Mouse (Mus musculus): Measurements from ENCODE around the gene Rbm20. TPM values are rescaled to one million over a fixed set of nuclear protein-coding genes. Genes with fewer than 3 reads are reported as not detected.

Rbm20 gene
- polyA plus RNA-seq, 1 experiment from 2014 or later, result 52.0 TPM

GRCm38 (mm10) chr19:53768478-53768877 lies 91.4 kb downstream of the Rbm20 start:
- no peak; the same call in 1 of the 2 replicates for ATAC-seq (ENCODE audit: insufficient number of reproducible peaks, insufficient read depth, low FRiP score, low read depth)
- Histone ChIP-seq H3K27ac (replicated peaks in 1 of 2; ENCODE audit: control insufficient read depth in 1 of 2, insufficient read depth in 1 of 2, low read depth in 2 of 2, low read length in 2 of 2) (peak overlapping the region in 1 of 2 experiments; percentile 28; a peak in 1 of 4 replicates), H3K4me1 (ENCODE audit: control insufficient read depth in 2 of 2, insufficient read depth in 2 of 2, low read length in 2 of 2) (peaks cover 6 to 27% of the 10 kb centered on the region in 2 experiments), H3K9ac (ENCODE audit: low read length) (no peak overlapping the region), H3K36me3 (ENCODE audit: control insufficient read depth, insufficient read depth, low read length) (0 out of 2 replicates have a peak, but pooled peaks cover 4% of the 10 kb centered on the region), H3K4me3 (ENCODE audit: control insufficient read depth in 1 of 2, insufficient read depth in 1 of 2, low read depth in 1 of 2, low read length in 2 of 2) (no peak overlapping the region), H3K9me3 (ENCODE audit: control insufficient read depth, low read length) (no peaks in the 10 kb centered on the region), H3K27me3 (ENCODE audit: control insufficient read depth, insufficient read depth, low read length) (no peaks in the 10 kb centered on the region), H3K4me2 (ENCODE audit: low read length) (no peak overlapping the region)
- 29% methylated on average over 3 of the region's 3 CpGs for WGBS

GRCm38 (mm10) chr19:53773937-53774640 lies 97.0 kb downstream of the Rbm20 start:
- no peak overlapping the region for H3K4me2 ChIP-seq (ENCODE audit: low read length)
- no peak overlapping the region for H3K9ac ChIP-seq (ENCODE audit: low read length)
- no peaks in the 10 kb centered on the region for H3K36me3 ChIP-seq (ENCODE audit: control insufficient read depth, insufficient read depth, low read length)
- 52% methylated on average over 11 of the region's 11 CpGs for WGBS
- H3K27ac ChIP-seq (replicated peaks in 1 of 2; ENCODE audit: control insufficient read depth in 1 of 2, insufficient read depth in 1 of 2, low read depth in 2 of 2, low read length in 2 of 2), result 0 out of 4 replicates have a peak overlapping the region, but pooled peaks have one; percentile 17 to 33
- ATAC-seq (ENCODE audit: insufficient number of reproducible peaks, insufficient read depth, low FRiP score, low read depth), result no peak; the same call in none of the 2 replicates
- H3K4me1 ChIP-seq (ENCODE audit: control insufficient read depth in 2 of 2, insufficient read depth in 2 of 2, low read length in 2 of 2), result peaks cover 8 to 45% of the 10 kb centered on the region in 2 experiments
- H3K4me3 ChIP-seq (ENCODE audit: control insufficient read depth in 1 of 2, insufficient read depth in 1 of 2, low read depth in 1 of 2, low read length in 2 of 2), result no peak overlapping the region
- H3K27me3 ChIP-seq (ENCODE audit: control insufficient read depth, insufficient read depth, low read length), result no peaks in the 10 kb centered on the region
- H3K9me3 ChIP-seq (ENCODE audit: control insufficient read depth, low read length), result 0 out of 2 replicates have a peak, but pooled peaks cover 3% of the 10 kb centered on the region

- Histone ChIP-seq H3K36me3 (ENCODE audit: control insufficient read depth, insufficient read depth, low read length) (no peaks in the 10 kb centered on the region), H3K27ac (replicated peaks in 1 of 2; ENCODE audit: control insufficient read depth in 1 of 2, insufficient read depth in 1 of 2, low read depth in 2 of 2, low read length in 2 of 2) (no peak overlapping the region), H3K4me1 (ENCODE audit: control insufficient read depth in 2 of 2, insufficient read depth in 2 of 2, low read length in 2 of 2) (peaks cover 13 to 52% of the 10 kb centered on the region in 2 experiments), H3K9me3 (ENCODE audit: control insufficient read depth, low read length) (0 out of 2 replicates have a peak, but pooled peaks cover 3% of the 10 kb centered on the region), H3K9ac (ENCODE audit: low read length) (no peak overlapping the region), H3K27me3 (ENCODE audit: control insufficient read depth, insufficient read depth, low read length) (no peaks in the 10 kb centered on the region), H3K4me2 (ENCODE audit: low read length) (no peak overlapping the region), H3K4me3 (ENCODE audit: control insufficient read depth in 1 of 2, insufficient read depth in 1 of 2, low read depth in 1 of 2, low read length in 2 of 2) (no peak overlapping the region)
- WGBS, result 39% methylated on average over 6 of the region's 7 CpGs
- no peak for ATAC-seq (ENCODE audit: insufficient number of reproducible peaks, insufficient read depth, low FRiP score, low read depth)
These were observed 97.7 kb downstream of the Rbm20 start for GRCm38 (mm10) chr19:53774641-53775350.

GRCm38 (mm10) chr19:53779402-53779801 lies 102.3 kb downstream of the Rbm20 start:
- Histone ChIP-seq H3K9ac (ENCODE audit: low read length) (peak overlapping the region; percentile 40; the same call in 1 of the 2 replicates), H3K27me3 (ENCODE audit: control insufficient read depth, insufficient read depth, low read length) (no peaks in the 10 kb centered on the region), H3K4me3 (ENCODE audit: control insufficient read depth in 1 of 2, insufficient read depth in 1 of 2, low read depth in 1 of 2, low read length in 2 of 2) (no peak overlapping the region), H3K27ac (replicated peaks in 1 of 2; ENCODE audit: control insufficient read depth in 1 of 2, insufficient read depth in 1 of 2, low read depth in 2 of 2, low read length in 2 of 2) (peak overlapping the region; percentile 34 to 55; a peak in 2 of 4 replicates), H3K4me1 (ENCODE audit: control insufficient read depth in 2 of 2, insufficient read depth in 2 of 2, low read length in 2 of 2) (peaks cover 8 to 28% of the 10 kb centered on the region in 2 experiments), H3K36me3 (ENCODE audit: control insufficient read depth, insufficient read depth, low read length) (peaks cover 2% of the 10 kb centered on the region; the same call in 1 of the 2 replicates), H3K9me3 (ENCODE audit: control insufficient read depth, low read length) (no peaks in the 10 kb centered on the region), H3K4me2 (ENCODE audit: low read length) (no peak overlapping the region)
- no peak for ATAC-seq (ENCODE audit: insufficient number of reproducible peaks, insufficient read depth, low FRiP score, low read depth)
- 57% methylated on average over 9 of the region's 9 CpGs for WGBS

- H3K4me2 ChIP-seq (ENCODE audit: low read length), result no peak overlapping the region
- H3K9ac ChIP-seq (ENCODE audit: low read length), result no peak overlapping the region
- H3K4me3 ChIP-seq (ENCODE audit: control insufficient read depth in 1 of 2, insufficient read depth in 1 of 2, low read depth in 1 of 2, low read length in 2 of 2), result no peak overlapping the region
- no peak for ATAC-seq (ENCODE audit: insufficient number of reproducible peaks, insufficient read depth, low FRiP score, low read depth)
- peaks cover 2% of the 10 kb centered on the region; the same call in 1 of the 2 replicates for H3K36me3 ChIP-seq (ENCODE audit: control insufficient read depth, insufficient read depth, low read length)
- H3K9me3 ChIP-seq (ENCODE audit: control insufficient read depth, low read length), result no peaks in the 10 kb centered on the region
- H3K27me3 ChIP-seq (ENCODE audit: control insufficient read depth, insufficient read depth, low read length), result no peaks in the 10 kb centered on the region
- peaks cover 8 to 24% of the 10 kb centered on the region in 2 experiments for H3K4me1 ChIP-seq (ENCODE audit: control insufficient read depth in 2 of 2, insufficient read depth in 2 of 2, low read length in 2 of 2)
- H3K27ac ChIP-seq (replicated peaks in 1 of 2; ENCODE audit: control insufficient read depth in 1 of 2, insufficient read depth in 1 of 2, low read depth in 2 of 2, low read length in 2 of 2), result no peak overlapping the region; a peak in 1 of 4 replicates
- WGBS, result 56% methylated on average over 4 of the region's 4 CpGs
These were observed 102.7 kb downstream of the Rbm20 start for GRCm38 (mm10) chr19:53779818-53780217.

GRCm38 (mm10) chr19:53780752-53781602 lies 103.9 kb downstream of the Rbm20 start:
- 77% methylated on average over 9 of the region's 9 CpGs for WGBS
- H3K27ac ChIP-seq (replicated peaks in 1 of 2; ENCODE audit: control insufficient read depth in 1 of 2, insufficient read depth in 1 of 2, low read depth in 2 of 2, low read length in 2 of 2), result no peak overlapping the region
- no peak for ATAC-seq (ENCODE audit: insufficient number of reproducible peaks, insufficient read depth, low FRiP score, low read depth)
- H3K9ac ChIP-seq (ENCODE audit: low read length), result no peak overlapping the region
- peaks cover 15 to 33% of the 10 kb centered on the region in 2 experiments for H3K4me1 ChIP-seq (ENCODE audit: control insufficient read depth in 2 of 2, insufficient read depth in 2 of 2, low read length in 2 of 2)
- H3K4me2 ChIP-seq (ENCODE audit: low read length), result no peak overlapping the region
- no peaks in the 10 kb centered on the region for H3K9me3 ChIP-seq (ENCODE audit: control insufficient read depth, low read length)
- peaks cover 2% of the 10 kb centered on the region; the same call in 1 of the 2 replicates for H3K36me3 ChIP-seq (ENCODE audit: control insufficient read depth, insufficient read depth, low read length)
- no peaks in the 10 kb centered on the region for H3K27me3 ChIP-seq (ENCODE audit: control insufficient read depth, insufficient read depth, low read length)
- H3K4me3 ChIP-seq (ENCODE audit: control insufficient read depth in 1 of 2, insufficient read depth in 1 of 2, low read depth in 1 of 2, low read length in 2 of 2), result no peak overlapping the region

GRCm38 (mm10) chr19:53781826-53782225 lies 104.7 kb downstream of the Rbm20 start:
- no peaks in the 10 kb centered on the region for H3K9me3 ChIP-seq (ENCODE audit: control insufficient read depth, low read length)
- no peaks in the 10 kb centered on the region for H3K27me3 ChIP-seq (ENCODE audit: control insufficient read depth, insufficient read depth, low read length)
- peaks cover 2% of the 10 kb centered on the region; the same call in 1 of the 2 replicates for H3K36me3 ChIP-seq (ENCODE audit: control insufficient read depth, insufficient read depth, low read length)
- WGBS, result 85% methylated on average over 7 of the region's 7 CpGs
- no peak for ATAC-seq (ENCODE audit: insufficient number of reproducible peaks, insufficient read depth, low FRiP score, low read depth)
- H3K9ac ChIP-seq (ENCODE audit: low read length), result no peak overlapping the region
- H3K27ac ChIP-seq (replicated peaks in 1 of 2; ENCODE audit: control insufficient read depth in 1 of 2, insufficient read depth in 1 of 2, low read depth in 2 of 2, low read length in 2 of 2), result no peak overlapping the region
- H3K4me1 ChIP-seq (ENCODE audit: control insufficient read depth in 2 of 2, insufficient read depth in 2 of 2, low read length in 2 of 2), result peaks cover 17 to 41% of the 10 kb centered on the region in 2 experiments
- H3K4me2 ChIP-seq (ENCODE audit: low read length), result no peak overlapping the region
- no peak overlapping the region for H3K4me3 ChIP-seq (ENCODE audit: control insufficient read depth in 1 of 2, insufficient read depth in 1 of 2, low read depth in 1 of 2, low read length in 2 of 2)

All from heart, embryonic 14.5 days (tissue).